Mouse (Mus musculus): ENCODE results near the gene Slc18b1. TPM values are rescaled to one million over a fixed set of nuclear protein-coding genes. Genes with fewer than 3 reads are reported as not detected.

Slc18b1 gene
- total RNA-seq, 1 experiment from 2014 or later, result not detected

Other genes starting within 250 kb of the Slc18b1 start
- 830 and 867 TPM in 2 replicates for gene Rps12, start 9.7 kb upstream of the Slc18b1 start, total RNA-seq (2017)
- 83.7 and 93.7 TPM in 2 replicates for gene Vnn3, start 54.5 kb downstream of the Slc18b1 start, total RNA-seq (2017)
- 0.86 TPM in 1 of 2 replicates, not detected in the other for gene Vnn1, start 97.7 kb downstream of the Slc18b1 start, total RNA-seq (2017)
- not detected in 2 replicates for gene Taar1, start 123.4 kb downstream of the Slc18b1 start, total RNA-seq (2017)
- 0.61 TPM in 1 of 2 replicates, not detected in the other for gene Taar2, start 141.6 kb downstream of the Slc18b1 start, total RNA-seq (2017)
- not detected in 2 replicates for gene Taar3, start 152.6 kb downstream of the Slc18b1 start, total RNA-seq (2017)
- not detected in 2 replicates for gene Taar4, start 163.5 kb downstream of the Slc18b1 start, total RNA-seq (2017)
- not detected in 2 replicates for gene Taar5, start 173.7 kb downstream of the Slc18b1 start, total RNA-seq (2017)
- not detected in 2 replicates for gene Taar6, start 188.7 kb downstream of the Slc18b1 start, total RNA-seq (2017)
- gene Taar7a, start 196.5 kb downstream of the Slc18b1 start, total RNA-seq (2017), result not detected in 2 replicates
- gene Taar7b, start 203.0 kb downstream of the Slc18b1 start, total RNA-seq (2017), result not detected in 2 replicates
- gene Taar7d, start 230.2 kb downstream of the Slc18b1 start, total RNA-seq (2017), result not detected in 2 replicates
- gene Taar7e, start 240.6 kb downstream of the Slc18b1 start, total RNA-seq (2017), result not detected in 2 replicates